Mouse (Mus musculus) CH12F3 (cell line): ENCODE measurements around the gene Kcmf1.
"Not testable (repeated sequence)": the region's sequence is repeated elsewhere in the genome, so short reads cannot be mapped to it uniquely, and the experiment has no call there.

ENCODE experiments used
- in situ Hi-C: fragments of 300-500 bp; cut with MboI; formaldehyde crosslinking; loops from 2 replicates; pipeline ENCODE4 v1.14.3; 2020; ENCODE audit warnings: low sequenced_read_pairs

The Kcmf1 gene

DNA sequence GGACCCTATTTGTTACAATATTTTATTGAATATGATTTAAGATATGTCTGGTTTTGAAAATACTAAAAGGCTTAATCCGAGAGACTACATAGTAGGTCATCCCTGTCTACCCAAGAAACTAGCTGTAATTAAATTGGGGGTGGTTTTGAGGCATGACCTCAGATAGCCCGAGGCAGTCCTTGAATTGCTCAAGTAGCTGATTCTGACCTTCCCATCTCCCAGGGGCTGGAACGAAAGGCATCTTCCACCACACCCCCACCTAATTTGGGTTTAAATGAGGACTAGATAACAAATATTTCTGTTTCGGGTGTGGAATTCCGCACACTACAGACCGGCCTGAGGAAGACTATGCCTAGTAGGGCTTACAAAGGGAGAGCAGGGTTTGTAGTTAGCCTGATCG, 1.2 kb upstream of the Kcmf1 start:
- in situ Hi-C loops: no loop called here

- in situ Hi-C loops: no loop called here
These were observed 488 bp downstream of the Kcmf1 start for GRCm38 (mm10) chr6:72899201-72899780.

DNA sequence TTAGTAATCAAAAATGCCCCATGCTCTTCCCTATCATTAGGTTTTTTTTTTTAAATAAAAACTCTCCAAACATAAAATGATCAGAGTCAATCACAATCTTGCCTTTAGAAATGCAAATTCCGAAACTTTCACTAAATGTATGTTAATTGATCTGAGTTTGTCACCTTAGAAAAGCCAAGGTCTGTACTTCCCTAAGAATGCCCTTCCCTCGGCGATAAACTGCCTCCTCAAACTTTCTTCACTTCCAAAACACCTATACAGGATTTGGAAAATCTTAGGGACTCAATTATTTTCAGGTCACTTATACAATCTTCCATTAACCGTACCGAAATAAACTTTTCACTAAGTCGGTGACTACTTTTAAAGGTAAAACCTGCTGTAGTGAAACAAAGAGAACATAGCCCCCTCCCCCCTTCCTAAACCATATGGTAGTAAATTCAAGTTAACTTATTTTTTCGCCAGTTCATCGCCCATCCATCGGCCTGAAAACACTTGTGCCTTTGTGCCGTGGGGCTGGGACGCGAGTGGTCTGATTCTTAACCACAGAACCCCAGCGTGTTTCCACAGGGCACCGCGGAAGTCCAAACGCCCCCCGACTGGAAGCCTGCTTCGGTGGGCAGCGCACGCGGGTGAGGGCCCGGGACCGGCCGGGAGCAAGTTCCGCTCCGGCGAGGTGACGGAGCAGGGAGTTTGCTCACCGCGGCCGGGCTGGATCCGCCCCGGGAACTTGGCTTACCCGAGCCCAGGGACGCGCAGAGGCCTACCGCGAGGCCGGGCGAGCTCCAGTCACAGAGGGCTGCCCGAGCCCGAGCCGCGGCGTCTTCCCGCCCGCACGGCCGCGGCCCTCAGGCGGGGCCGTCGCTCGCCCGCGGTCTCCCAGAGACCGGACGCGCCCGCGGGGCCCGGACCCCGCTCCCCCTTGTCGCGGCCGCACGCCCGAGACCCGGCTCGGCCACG, 1.3 kb downstream of the Kcmf1 start:
- in situ Hi-C loops: no loop called here

DNA sequence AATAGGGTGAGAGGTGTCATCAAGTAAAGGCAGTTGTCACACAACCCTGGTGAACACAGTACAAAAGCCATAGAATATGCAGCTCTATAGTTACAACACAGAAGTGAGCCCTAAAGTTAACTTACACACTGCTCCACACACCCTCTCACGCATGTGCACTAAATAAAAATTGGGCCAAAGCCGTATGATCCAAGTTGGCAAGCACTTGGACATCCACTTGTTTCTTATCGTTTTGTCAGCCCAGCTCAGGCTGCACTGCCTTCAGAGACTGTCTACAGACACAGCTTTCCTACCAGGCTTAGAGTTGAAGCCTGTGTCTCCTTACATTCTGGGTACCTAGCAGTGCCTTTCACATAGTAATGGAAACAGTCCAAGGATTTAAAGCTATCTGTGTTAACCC, 4.8 kb downstream of the Kcmf1 start:
- in situ Hi-C loops: no loop called here

GRCm38 (mm10) chr6:72891238-72891637, 8.5 kb downstream of the Kcmf1 start:
- in situ Hi-C loops: no loop called here

DNA sequence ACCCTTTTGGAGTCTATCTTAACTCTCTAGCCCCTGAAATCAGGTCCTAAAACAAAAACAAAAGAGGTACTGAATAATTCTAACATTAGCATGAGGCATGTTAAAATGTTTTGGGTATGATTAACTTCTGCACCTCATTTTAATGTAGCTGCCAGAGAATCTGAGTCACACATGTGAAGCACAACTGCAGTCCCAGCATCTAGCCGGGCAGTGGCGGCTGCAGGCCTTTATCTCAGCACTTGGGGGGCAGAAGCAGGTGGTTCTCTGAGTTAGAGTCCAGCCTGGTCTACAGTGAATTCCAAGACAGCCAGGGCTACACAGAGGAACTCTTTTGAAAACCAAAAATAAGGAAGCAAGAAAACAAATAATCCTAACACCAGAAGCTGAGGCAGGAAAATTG, 11.1 kb downstream of the Kcmf1 start:
- in situ Hi-C loops: no loop called here

DNA sequence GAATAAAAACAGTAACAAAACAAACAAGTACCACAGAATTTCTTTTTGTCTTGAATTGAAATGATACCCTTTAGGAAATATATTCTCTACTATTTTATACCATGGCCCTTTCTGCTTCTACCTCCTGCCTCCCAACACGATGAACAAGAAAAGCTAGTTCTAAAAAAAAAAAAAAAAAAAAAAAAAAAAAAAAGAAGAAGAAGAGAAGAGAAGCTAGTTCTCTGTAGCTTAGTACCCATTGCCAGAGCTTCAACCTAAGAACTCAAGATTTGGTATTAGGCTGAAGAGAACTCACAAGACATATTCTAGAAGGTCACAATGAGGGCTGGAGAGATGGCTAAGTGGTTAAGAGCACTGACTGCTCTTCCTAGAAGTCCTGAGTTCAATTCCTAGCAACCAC, 14.5 kb downstream of the Kcmf1 start:
- in situ Hi-C loops: no loop called here

GRCm38 (mm10) chr6:72884767-72885166, 15.0 kb downstream of the Kcmf1 start:
- in situ Hi-C loops: no loop called here

DNA sequence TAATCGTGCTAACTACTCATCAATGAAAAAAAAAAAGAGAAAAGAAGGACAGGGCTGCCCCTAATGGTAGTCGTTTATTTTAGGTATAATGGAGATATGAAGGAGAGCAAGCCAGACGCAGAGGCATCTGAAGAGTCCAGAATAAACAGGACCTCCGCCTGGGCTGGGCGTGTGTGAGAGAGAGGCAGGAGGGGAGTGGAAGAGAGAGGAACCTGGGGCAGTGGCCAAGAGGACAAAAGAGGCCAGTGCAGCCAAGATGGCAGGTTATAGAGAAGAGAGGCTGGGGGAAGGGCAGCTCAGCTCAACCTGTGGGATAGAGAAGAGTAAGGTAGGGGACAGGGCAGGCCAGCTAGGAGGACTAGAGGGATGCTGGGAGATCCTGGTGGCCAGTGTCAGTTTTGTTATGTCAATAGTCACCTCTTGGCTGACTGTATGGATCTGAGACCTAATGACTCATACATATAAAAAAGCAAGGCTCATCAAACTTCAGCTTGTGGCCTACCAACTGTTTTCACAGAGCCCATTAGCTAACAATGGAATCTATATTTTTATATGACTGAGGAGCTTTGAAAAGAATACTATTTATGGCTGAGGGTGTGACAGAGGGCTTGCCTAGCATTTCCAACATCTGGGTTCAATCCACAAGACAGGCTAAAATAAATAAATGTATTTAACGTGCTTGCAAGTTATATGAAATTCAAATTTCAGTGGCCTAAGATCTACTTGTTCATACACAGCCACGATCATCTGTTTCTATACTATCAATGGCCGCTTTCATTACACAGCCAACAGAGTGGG, 16.9 kb downstream of the Kcmf1 start:
- in situ Hi-C loops: no loop called here

GRCm38 (mm10) chr6:72882222-72882621, 17.6 kb downstream of the Kcmf1 start:
- in situ Hi-C loops: no loop called here

DNA sequence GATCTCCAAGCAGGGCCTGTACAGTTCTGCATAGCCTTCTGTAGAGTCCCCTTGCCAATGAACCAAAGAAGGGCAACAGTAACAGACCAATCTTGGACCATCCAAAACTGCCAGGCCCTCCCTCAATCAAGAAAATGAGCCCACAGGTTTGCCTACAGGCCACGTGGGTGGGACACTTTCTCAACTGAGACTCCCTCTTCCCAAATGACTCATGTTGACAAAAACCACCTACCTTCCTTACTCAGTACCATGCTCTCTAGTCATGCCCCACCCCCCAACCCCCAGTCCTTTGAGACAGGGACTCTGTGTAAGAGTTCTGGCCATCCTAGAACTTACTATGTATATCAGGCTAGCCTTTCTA, 18.2 kb downstream of the Kcmf1 start:
- in situ Hi-C loops: no loop called here

- in situ Hi-C loops: no loop called here
These were observed 18.7 kb downstream of the Kcmf1 start for GRCm38 (mm10) chr6:72880913-72881618.

- in situ Hi-C loops: no loop called here
These were observed 23.1 kb downstream of the Kcmf1 start for GRCm38 (mm10) chr6:72876629-72877028.

DNA sequence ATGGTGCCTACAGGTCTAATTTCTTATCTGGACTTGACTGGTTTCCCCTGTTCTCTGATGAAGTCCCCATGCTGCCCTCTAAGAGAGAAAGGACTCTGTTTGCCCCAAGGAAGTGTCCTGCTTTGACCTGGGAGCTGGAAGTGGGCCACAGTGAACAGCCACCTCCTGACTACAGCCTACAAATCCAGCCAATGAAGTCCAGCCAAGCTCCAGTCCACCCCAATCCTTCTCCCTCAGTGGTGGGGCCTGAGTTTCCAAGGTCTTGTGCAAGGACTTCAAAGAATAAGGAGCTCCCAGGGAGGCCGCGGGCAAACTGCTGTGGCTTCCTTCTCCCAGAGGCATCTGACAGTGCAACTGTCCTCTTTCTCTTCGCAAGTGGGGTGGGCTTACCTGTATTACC, 26.4 kb downstream of the Kcmf1 start:
- in situ Hi-C loops: no loop called here

DNA sequence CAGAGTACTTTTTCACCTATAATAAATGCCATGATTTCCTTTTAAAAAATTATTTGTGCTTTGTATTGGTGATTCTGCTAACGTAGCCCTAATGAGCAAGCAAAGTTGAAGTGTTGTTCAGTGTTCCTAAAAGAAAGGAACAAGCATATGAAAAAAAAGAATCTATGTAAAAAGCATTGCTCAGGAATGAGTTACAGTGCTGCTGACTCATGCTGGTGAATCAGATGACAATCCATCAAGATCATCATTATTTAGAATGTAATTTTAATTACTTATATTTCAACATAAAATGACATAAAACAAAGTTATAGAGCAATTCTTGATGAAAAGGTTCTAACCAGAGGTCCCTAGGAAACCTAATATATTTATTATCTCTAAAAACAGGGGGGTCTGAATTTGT, 27.5 kb downstream of the Kcmf1 start:
- in situ Hi-C loops: no loop called here

DNA sequence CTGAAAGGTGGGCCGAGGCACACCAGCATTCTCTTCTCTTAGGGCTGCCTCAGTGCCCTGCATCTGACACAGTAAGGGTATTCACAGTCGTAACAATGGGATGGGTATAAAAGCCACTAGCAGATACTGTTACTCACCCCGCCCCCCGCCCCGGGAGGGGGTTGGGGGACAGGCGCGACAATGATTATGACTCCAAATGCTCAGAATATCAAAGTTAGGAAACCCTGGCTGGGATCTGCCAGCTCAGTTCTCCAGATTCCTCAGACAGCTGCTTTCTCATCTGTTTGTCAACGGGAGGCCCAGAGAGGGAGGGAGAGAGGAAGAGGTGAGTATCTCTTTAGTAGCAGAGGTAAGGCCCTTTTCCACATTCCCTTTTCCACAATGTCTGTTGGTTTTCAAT, 30.2 kb downstream of the Kcmf1 start:
- in situ Hi-C loops: no loop called here

GRCm38 (mm10) chr6:72868688-72869087, 31.1 kb downstream of the Kcmf1 start:
- in situ Hi-C loops: no loop called here

GRCm38 (mm10) chr6:72867746-72868145, 32.0 kb downstream of the Kcmf1 start:
- in situ Hi-C loops: no loop called here

DNA sequence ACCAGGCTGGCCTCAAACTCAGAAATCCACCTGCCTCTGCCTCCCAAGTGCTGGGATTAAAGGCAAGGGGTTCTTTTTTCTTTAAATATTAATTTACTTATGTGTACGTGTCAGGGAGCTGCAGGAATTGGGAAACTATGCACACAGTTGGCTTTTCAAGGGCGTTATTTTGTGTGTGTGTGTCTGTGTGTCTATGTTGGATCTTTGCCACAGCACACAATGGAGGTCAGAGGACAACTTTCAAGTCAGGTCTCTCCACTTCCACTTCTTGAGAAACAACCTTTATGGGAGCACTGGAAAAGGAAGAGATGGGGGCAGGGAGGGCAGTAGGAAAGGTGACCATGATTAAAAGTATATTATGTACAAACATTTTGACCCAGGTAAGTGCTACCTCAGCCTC, 33.5 kb downstream of the Kcmf1 start:
- in situ Hi-C loops: no loop called here

DNA sequence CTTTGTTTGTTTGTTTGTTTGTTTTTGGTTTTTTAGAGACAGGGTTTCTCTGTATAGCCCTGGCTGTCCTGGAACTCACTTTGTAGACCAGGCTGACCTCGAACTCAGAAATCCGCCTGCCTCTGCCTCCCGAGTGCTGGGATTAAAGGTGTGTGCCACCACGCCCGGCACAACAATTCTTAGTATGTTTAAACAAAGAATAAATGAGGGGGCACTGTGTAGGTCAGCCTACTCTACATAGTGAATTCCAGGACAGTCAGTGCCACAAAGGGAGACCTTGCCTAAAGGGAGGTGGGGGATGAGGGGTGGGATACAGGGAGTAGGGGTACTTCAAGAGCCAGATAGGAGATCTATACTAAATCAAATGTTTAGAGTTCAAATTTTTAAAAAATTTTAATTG, 37.1 kb downstream of the Kcmf1 start:
- in situ Hi-C loops: not testable (repeated sequence)

DNA sequence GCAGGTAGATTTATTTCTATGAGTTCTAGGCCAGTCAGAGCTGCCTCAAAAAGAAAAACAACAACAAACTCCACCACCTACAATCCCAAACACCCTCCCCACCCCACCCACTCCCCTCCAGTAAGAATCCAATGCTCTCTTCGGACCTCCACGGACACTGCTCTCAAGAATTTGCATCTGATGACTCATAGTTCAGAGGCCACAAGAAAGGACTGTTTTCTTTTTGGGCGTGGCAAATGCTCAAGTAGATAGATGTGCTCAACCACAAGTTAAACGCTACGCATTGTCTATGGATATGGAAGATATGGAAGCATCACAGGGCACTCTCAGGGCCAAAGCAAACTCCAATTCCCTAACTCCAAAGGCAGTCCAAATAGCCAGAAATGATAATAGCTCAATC, 45.5 kb downstream of the Kcmf1 start:
- in situ Hi-C loops: no loop called here
